ENCODE assay signal across 8 mouse cellular contexts in the genomic region with DNA sequence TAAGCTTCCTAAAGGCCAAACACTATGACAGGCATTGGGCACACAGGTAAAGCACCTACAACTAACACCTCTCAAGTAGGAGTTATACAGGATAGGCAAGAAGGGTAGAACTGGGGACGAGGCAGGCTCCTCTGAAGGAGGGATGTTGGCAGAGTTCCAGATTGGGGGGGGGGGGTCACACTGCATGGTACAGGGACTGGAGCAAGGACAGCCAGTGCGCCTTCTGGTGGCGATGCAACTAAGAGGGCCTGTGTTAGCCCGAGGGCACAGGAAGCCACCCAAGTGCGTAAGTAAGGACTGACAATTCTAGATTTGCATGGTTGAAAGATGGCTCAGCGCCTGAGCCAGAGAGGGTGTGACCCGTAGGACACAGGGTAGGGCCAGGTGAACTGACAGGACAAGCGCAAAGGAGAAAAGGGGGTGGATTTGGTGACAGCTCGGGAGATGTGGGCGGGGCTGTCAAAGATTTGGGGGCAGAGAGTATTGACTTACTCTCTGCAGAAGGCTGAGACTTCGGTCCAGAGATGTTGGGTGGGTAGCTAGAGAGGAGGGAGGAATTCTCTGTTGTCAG. TPM values are rescaled to one million over a fixed set of nuclear protein-coding genes. Genes with fewer than 3 reads are reported as not detected.
DNase-seq lines count a peak whose midpoint lies in the region; ATAC-seq and TF ChIP-seq lines count a peak whose summit lies in the region.

No protein-coding gene starts in this region.

- peaks cover 66% of the 10 kb centered on the region for H3K4me1 ChIP-seq in heart, embryonic 12.5 days (replicated peaks)
- H3K4me1 ChIP-seq in kidney, embryonic 14.5 days (ENCODE audit: control insufficient read depth, insufficient read depth, low read length), result peaks cover 52% of the 10 kb centered on the region
- H3K4me1 ChIP-seq in lung, postnatal 0 days (ENCODE audit: insufficient read depth, low read depth, low read length), result peaks cover 24% of the 10 kb centered on the region
- peaks cover 53% of the 10 kb centered on the region for H3K4me1 ChIP-seq in olfactory bulb, adult 2 months (ENCODE audit: control insufficient read depth, insufficient read depth, low read length)

- H3K36me3 ChIP-seq in heart, embryonic 12.5 days, result no peaks in the 10 kb centered on the region
- H3K36me3 ChIP-seq in kidney, embryonic 14.5 days (ENCODE audit: control insufficient read depth, insufficient read depth, low read length), result no peaks in the 10 kb centered on the region
- no peaks in the 10 kb centered on the region for H3K36me3 ChIP-seq in lung, postnatal 0 days (ENCODE audit: insufficient read depth, low read length)

- TF ChIP-seq EP300 in lung, postnatal 0 days (IDR thresholded peaks at IDR 0.05), result peak; percentile 40; the same call in 1 of the 2 replicates

- H3K4me3 ChIP-seq in heart, embryonic 12.5 days, result peak overlapping the region; percentile 80
- H3K4me3 ChIP-seq in kidney, embryonic 14.5 days (ENCODE audit: low read length), result peak overlapping the region; percentile 68
- H3K4me3 ChIP-seq in lung, postnatal 0 days (ENCODE audit: low read depth, low read length), result peak overlapping the region; percentile 93
- peak overlapping the region; percentile 68 for H3K4me3 ChIP-seq in olfactory bulb, adult 2 months (ENCODE audit: insufficient read depth, low read depth, low read length)

- H3K9ac ChIP-seq in heart, embryonic 12.5 days, result peak overlapping the region; percentile 90
- peak overlapping the region; percentile 70; the same call in 1 of the 2 replicates for H3K9ac ChIP-seq in kidney, embryonic 14.5 days (ENCODE audit: low read depth, low read length)
- H3K9ac ChIP-seq in lung, postnatal 0 days (replicated peaks; ENCODE audit: low read depth), result peak overlapping the region; percentile 97

- TF ChIP-seq POLR2A in olfactory bulb, adult 2 months (IDR thresholded peaks at IDR 0.05; ENCODE audit: insufficient read depth, low read depth, low read length), result no peak

- peak; percentile 93 for DNase-seq in CD4-positive, CD25-positive, alpha-beta regulatory T cell, adult 2 months (ENCODE audit: low read depth, low spot score)
- peak; percentile 57 for DNase-seq in NIH3T3 (ENCODE audit: low read depth)
- peak; percentile 71 for DNase-seq in embryo, embryonic 10 days (ENCODE audit: low spot score)
- DNase-seq in lung, postnatal 0 days (ENCODE audit: low spot score), result peak; percentile 86
- DNase-seq in ovary, adult 18-20 months (ENCODE audit: low spot score), result no peak

- no peaks in the 10 kb centered on the region for H3K27me3 ChIP-seq in heart, embryonic 12.5 days (replicated peaks)
- no peaks in the 10 kb centered on the region for H3K27me3 ChIP-seq in kidney, embryonic 14.5 days (ENCODE audit: control insufficient read depth, insufficient read depth, low read length)
- no peaks in the 10 kb centered on the region for H3K27me3 ChIP-seq in lung, postnatal 0 days (replicated peaks; ENCODE audit: insufficient read depth, low read length)

- ATAC-seq in heart, embryonic 12.5 days (ENCODE audit: insufficient number of reproducible peaks, low FRiP score), result peak; percentile 23; the same call in 1 of the 2 replicates
- ATAC-seq in kidney, embryonic 14.5 days (ENCODE audit: low FRiP score, low TSS enrichment), result peak; percentile 17
- ATAC-seq in lung, postnatal 0 days, result peak; percentile 36

- 1% methylated on average over 11 of the region's 11 CpGs for WGBS in heart, embryonic 12.5 days
- 2% methylated on average over 11 of the region's 11 CpGs for WGBS in kidney, embryonic 14.5 days
- WGBS in lung, postnatal 0 days, result 3% methylated on average over 11 of the region's 11 CpGs
- WGBS in olfactory bulb, adult 2 months, result 5% methylated on average over 11 of the region's 11 CpGs

- H3K4me2 ChIP-seq in heart, embryonic 12.5 days, result peak overlapping the region; percentile 94
- peak overlapping the region; percentile 87 for H3K4me2 ChIP-seq in kidney, embryonic 14.5 days (replicated peaks; ENCODE audit: low read depth, low read length)
- H3K4me2 ChIP-seq in lung, postnatal 0 days (replicated peaks; ENCODE audit: low read depth, low read length), result peak overlapping the region; percentile 80

- peak overlapping the region; percentile 99 for H3K27ac ChIP-seq in heart, embryonic 12.5 days (ENCODE audit: poor library complexity, severe bottlenecking)
- H3K27ac ChIP-seq in kidney, embryonic 14.5 days (ENCODE audit: low read depth, low read length), result peak overlapping the region; percentile 94; the same call in 1 of the 2 replicates
- peak overlapping the region; percentile 98 for H3K27ac ChIP-seq in lung, postnatal 0 days (ENCODE audit: low read length)
- peak overlapping the region; percentile 49 for H3K27ac ChIP-seq in olfactory bulb, adult 2 months (ENCODE audit: insufficient read depth, low read depth, low read length)

- TF ChIP-seq CTCF in lung, postnatal 0 days (IDR thresholded peaks at IDR 0.05), result peak; percentile 77
- 0 out of 2 replicates have a peak, but pooled peaks have one; percentile 12 for TF ChIP-seq CTCF in olfactory bulb, adult 2 months (IDR thresholded peaks at IDR 0.05; ENCODE audit: insufficient read depth, low read depth, low read length)

- H3K9me3 ChIP-seq in heart, embryonic 12.5 days (replicated peaks), result no peaks in the 10 kb centered on the region
- no peaks in the 10 kb centered on the region for H3K9me3 ChIP-seq in kidney, embryonic 14.5 days (ENCODE audit: control insufficient read depth, low read length)
- H3K9me3 ChIP-seq in lung, postnatal 0 days (ENCODE audit: low read length), result no peaks in the 10 kb centered on the region

RNA-seq across cellular contexts. Expression of a gene that starts 2.1 kb away (rescaled TPM):
- 8.2 TPM in 2 replicates for polyA plus RNA-seq in heart, embryonic 12.5 days (2016; fragmentation: Nextera tagmentation; extraction: Ambion mirVana)
- 1.9 and 3.9 TPM in 2 replicates for polyA plus RNA-seq in kidney, embryonic 14.5 days (2014; fragmentation: Nextera tagmentation; extraction: Ambion mirVana)
- polyA plus RNA-seq in lung, postnatal 0 days (2015; fragmentation: Nextera tagmentation; extraction: Ambion mirVana), result 9.4 and 10.5 TPM in 2 replicates
- not detected in 2 replicates for polyA plus RNA-seq in olfactory bulb, adult 2 months (2012; ENCODE audit: insufficient read depth, insufficient read length, low replicate concordance, missing spikeins)

RNA-seq across cellular contexts. Expression of a gene that starts 41.1 kb away (rescaled TPM):
- 82.9 and 92.6 TPM in 2 replicates for polyA plus RNA-seq in heart, embryonic 12.5 days (2016; fragmentation: Nextera tagmentation; extraction: Ambion mirVana)
- not detected in 2 replicates for polyA plus RNA-seq in kidney, embryonic 14.5 days (2014; fragmentation: Nextera tagmentation; extraction: Ambion mirVana)
- polyA plus RNA-seq in lung, postnatal 0 days (2015; fragmentation: Nextera tagmentation; extraction: Ambion mirVana), result 0.21 and 0.35 TPM in 2 replicates
- not detected in 2 replicates for polyA plus RNA-seq in olfactory bulb, adult 2 months (2012; ENCODE audit: insufficient read depth, insufficient read length, low replicate concordance, missing spikeins)

RNA-seq across cellular contexts. Expression of a gene that starts 44.9 kb away (rescaled TPM):
- polyA plus RNA-seq in heart, embryonic 12.5 days (2016; fragmentation: Nextera tagmentation; extraction: Ambion mirVana), result 0.23 and 0.53 TPM in 2 replicates
- 0.06 and 0.19 TPM in 2 replicates for polyA plus RNA-seq in kidney, embryonic 14.5 days (2014; fragmentation: Nextera tagmentation; extraction: Ambion mirVana)
- 1.8 and 2.3 TPM in 2 replicates for polyA plus RNA-seq in lung, postnatal 0 days (2015; fragmentation: Nextera tagmentation; extraction: Ambion mirVana)
- polyA plus RNA-seq in olfactory bulb, adult 2 months (2012; ENCODE audit: insufficient read depth, insufficient read length, low replicate concordance, missing spikeins), result not detected in 2 replicates

RNA-seq across cellular contexts. Expression of a gene that starts 45.0 kb away (rescaled TPM):
- polyA plus RNA-seq in heart, embryonic 12.5 days (2016; fragmentation: Nextera tagmentation; extraction: Ambion mirVana), result 21.7 and 21.8 TPM in 2 replicates
- 17.8 and 22.1 TPM in 2 replicates for polyA plus RNA-seq in kidney, embryonic 14.5 days (2014; fragmentation: Nextera tagmentation; extraction: Ambion mirVana)
- 16.5 and 16.7 TPM in 2 replicates for polyA plus RNA-seq in lung, postnatal 0 days (2015; fragmentation: Nextera tagmentation; extraction: Ambion mirVana)
- not detected in 2 replicates for polyA plus RNA-seq in olfactory bulb, adult 2 months (2012; ENCODE audit: insufficient read depth, insufficient read length, low replicate concordance, missing spikeins)

Comparison
In these comparisons a context has a peak if more than half of its experiments do, and no peak if none do; other contexts are left out.
1. H3K27ac ChIP-seq: peak in every context shown above with its lines; median percentile 99 in heart, embryonic 12.5 days; 98 in lung, postnatal 0 days; 94 in kidney, embryonic 14.5 days; 49 in olfactory bulb, adult 2 months.
2. RNA of a gene that starts 41.1 kb away (polyA plus RNA-seq): 82.9 to 92.6 TPM in heart, embryonic 12.5 days; 0.21 to 0.35 TPM in lung, postnatal 0 days, not detected in kidney, embryonic 14.5 days and not detected in olfactory bulb, adult 2 months; every median in the first group is over 10 times any median in the second.
3. Peak in every context shown above with its lines, with median percentiles within 50 percentile points of each other: ATAC-seq, H3K4me2 ChIP-seq, H3K4me3 ChIP-seq and H3K9ac ChIP-seq.